Mouse (Mus musculus): ENCODE data around the gene Gm17428.
"Not testable (repeated sequence)": the region's sequence is repeated elsewhere in the genome, so short reads cannot be mapped to it uniquely, and the experiment has no call there.

The Gm17428 gene

GRCm38 (mm10) chr14:54976633-54977032 lies at the start of gene Gm17428:
TSS of gene Gm17428 (plus strand) at chr14:54976933.
- no peak for DNase-seq (ENCODE audit: low read depth)

GRCm38 (mm10) chr14:54927296-54927695 lies 49.4 kb upstream of the Gm17428 start:
- no peak for DNase-seq (ENCODE audit: low read depth)

GRCm38 (mm10) chr14:54929801-54930200 lies 46.9 kb upstream of the Gm17428 start:
- no peak for DNase-seq (ENCODE audit: low read depth)

- DNase-seq (ENCODE audit: low read depth), result no peak
Observed at GRCm38 (mm10) chr14:54930431-54930830, 46.3 kb upstream of the Gm17428 start.

- DNase-seq (ENCODE audit: low read depth), result no peak
Observed at GRCm38 (mm10) chr14:54932645-54933150, 44.0 kb upstream of the Gm17428 start, which contains the start of gene Il25. TSS of gene Il25 (plus strand) at chr14:54932695.

GRCm38 (mm10) chr14:54935904-54936830 lies 40.6 kb upstream of the Gm17428 start, which contains the start of gene Cmtm5:
TSS of gene Cmtm5 (plus strand) at chr14:54936261.
- DNase-seq (ENCODE audit: low read depth), result no peak

GRCm38 (mm10) chr14:54936831-54937160 lies 39.9 kb upstream of the Gm17428 start:
- DNase-seq (ENCODE audit: low read depth), result no peak

GRCm38 (mm10) chr14:54937361-54938182 lies 39.2 kb upstream of the Gm17428 start:
- no peak for DNase-seq (ENCODE audit: low read depth)

- no peak for DNase-seq (ENCODE audit: low read depth)
Observed at GRCm38 (mm10) chr14:54938431-54939219, 38.1 kb upstream of the Gm17428 start.

GRCm38 (mm10) chr14:54939434-54940175 lies 37.1 kb upstream of the Gm17428 start:
- DNase-seq (ENCODE audit: low read depth), result peak; percentile 19

GRCm38 (mm10) chr14:54940176-54940530 lies 36.6 kb upstream of the Gm17428 start:
- no peak for DNase-seq (ENCODE audit: low read depth)

- no peak for DNase-seq (ENCODE audit: low read depth)
Observed at GRCm38 (mm10) chr14:54941024-54941978, 35.4 kb upstream of the Gm17428 start.

- DNase-seq (ENCODE audit: low read depth), result no peak
Observed at GRCm38 (mm10) chr14:54942479-54942878, 34.3 kb upstream of the Gm17428 start.

GRCm38 (mm10) chr14:54943971-54944370 lies 32.8 kb upstream of the Gm17428 start:
- no peak for DNase-seq (ENCODE audit: low read depth)

- no peak for DNase-seq (ENCODE audit: low read depth)
Observed at GRCm38 (mm10) chr14:54944939-54945338, 31.8 kb upstream of the Gm17428 start.

- DNase-seq (ENCODE audit: low read depth), result no peak
Observed at GRCm38 (mm10) chr14:54945975-54946704, 30.6 kb upstream of the Gm17428 start.

- not testable (repeated sequence) for DNase-seq (ENCODE audit: low read depth)
Observed at GRCm38 (mm10) chr14:54947008-54947407, 29.7 kb upstream of the Gm17428 start.

- DNase-seq (ENCODE audit: low read depth), result no peak
Observed at GRCm38 (mm10) chr14:54948781-54949180, 28.0 kb upstream of the Gm17428 start.

- no peak for DNase-seq (ENCODE audit: low read depth)
Observed at GRCm38 (mm10) chr14:54950493-54950892, 26.2 kb upstream of the Gm17428 start.

Measured in fibroblast of lung, adult 2 months (primary cell).